21 mouse cellular contexts compared by ENCODE assay signal in genomic region chr1:64298950-64299349, GRCm38 (mm10).
DNase-seq lines count a peak whose midpoint lies in the region; ATAC-seq and TF ChIP-seq lines count a peak whose summit lies in the region.
"Had no signal": no experiment of that assay in that cellular context is flagged by ENCODE, and none has a peak within 500 bp of the region (broad histone marks: within the 10 kb centered on the region; RNA-seq: fewer than 3 reads in every experiment).

No protein-coding gene starts in this region.

- H3K9ac ChIP-seq in midbrain, embryonic 12.5 days (replicated peaks) = no peak overlapping the region
- H3K9ac ChIP-seq in forebrain, embryonic 15.5 days (replicated peaks) = no peak overlapping the region
- H3K9ac ChIP-seq: embryonic facial prominence, embryonic 13.5 days; forebrain, embryonic 12.5 days; forebrain, postnatal 0 days; hindbrain, embryonic 12.5 days had no signal

- peaks cover 22% of the 10 kb centered on the region; the same call in 1 of the 2 replicates for H3K4me1 ChIP-seq in midbrain, embryonic 12.5 days
- H3K4me1 ChIP-seq in midbrain, embryonic 10.5 days = peaks cover 39% of the 10 kb centered on the region
- H3K4me1 ChIP-seq in forebrain, embryonic 15.5 days = peaks cover 10% of the 10 kb centered on the region

- no peaks in the 10 kb centered on the region for H3K9me3 ChIP-seq in midbrain, embryonic 12.5 days
- H3K9me3 ChIP-seq in midbrain, embryonic 10.5 days (replicated peaks) = no peaks in the 10 kb centered on the region
- H3K9me3 ChIP-seq in forebrain, embryonic 15.5 days = no peaks in the 10 kb centered on the region
- H3K9me3 ChIP-seq: embryonic facial prominence, embryonic 13.5 days; forebrain, embryonic 12.5 days; heart, embryonic 10.5 days; hindbrain, embryonic 12.5 days had no signal

- no peak overlapping the region for H3K4me2 ChIP-seq in midbrain, embryonic 12.5 days (replicated peaks)
- H3K4me2 ChIP-seq in forebrain, embryonic 15.5 days (replicated peaks) = no peak overlapping the region
- H3K4me2 ChIP-seq: embryonic facial prominence, embryonic 13.5 days; forebrain, embryonic 12.5 days; hindbrain, embryonic 12.5 days had no signal

- H3K27ac ChIP-seq in midbrain, embryonic 12.5 days (replicated peaks) = no peak overlapping the region
- H3K27ac ChIP-seq in midbrain, embryonic 10.5 days (replicated peaks) = no peak overlapping the region
- no peak overlapping the region for H3K27ac ChIP-seq in forebrain, embryonic 15.5 days (replicated peaks)
- H3K27ac ChIP-seq: embryonic facial prominence, embryonic 13.5 days; forebrain, embryonic 12.5 days; heart, embryonic 10.5 days; hindbrain, embryonic 12.5 days had no signal

- 12% methylated on average over 2 of the region's 2 CpGs for WGBS in midbrain, embryonic 12.5 days
- 14% methylated on average over 2 of the region's 2 CpGs for whole genome bisulfite sequencing in midbrain, embryonic 10.5 days
- 25% methylated on average over 2 of the region's 2 CpGs for WGBS in forebrain, embryonic 15.5 days

- no peaks in the 10 kb centered on the region for H3K36me3 ChIP-seq in midbrain, embryonic 12.5 days
- no peaks in the 10 kb centered on the region for H3K36me3 ChIP-seq in midbrain, embryonic 10.5 days
- no peaks in the 10 kb centered on the region for H3K36me3 ChIP-seq in forebrain, embryonic 15.5 days
- H3K36me3 ChIP-seq: embryonic facial prominence, embryonic 13.5 days; forebrain, embryonic 12.5 days; heart, embryonic 10.5 days; hindbrain, embryonic 12.5 days had no signal

- no peak for DNase-seq in midbrain, embryonic 10.5 days (ENCODE audit: low spot score)
- DNase-seq in ES-CJ7 (ENCODE audit: low read depth, low spot score) = peak; percentile 18
- DNase-seq in brain, embryonic 14.5 days (ENCODE audit: low read depth) = peak; percentile 40
- DNase-seq in retina, postnatal 1 day = peak; percentile 65
- DNase-seq in adrenal gland, postnatal 14 days = no peak
- DNase-seq: adrenal gland, adult 8-10 months; cerebellum, adult 11-12 months; cerebellum, adult 9-10 months; cerebellum, postnatal 25 days; forebrain, postnatal 0 days; gastrocnemius, postnatal 14 days; heart, postnatal 10 days; heart, postnatal 4 days had no signal

- ATAC-seq in midbrain, embryonic 12.5 days (ENCODE audit: low FRiP score, low read depth) = peak; percentile 71
- no peak for ATAC-seq in forebrain, embryonic 15.5 days (replicated peaks)
- ATAC-seq: forebrain, postnatal 0 days; hindbrain, embryonic 16.5 days; inflammation-experienced regulatory T-cells, adult 6 months had no signal

- TF ChIP-seq POLR2A in brain, embryonic 14.5 days (IDR thresholded peaks at IDR 0.05; ENCODE audit: borderline replicate concordance, extremely low read depth, insufficient read depth, insufficient read length, poor library complexity, severe bottlenecking) = no peak

- H3K27me3 ChIP-seq in midbrain, embryonic 12.5 days = no peaks in the 10 kb centered on the region
- H3K27me3 ChIP-seq in midbrain, embryonic 10.5 days (ENCODE audit: low read depth, poor library complexity, severe bottlenecking) = no peaks in the 10 kb centered on the region
- H3K27me3 ChIP-seq in forebrain, embryonic 15.5 days = no peaks in the 10 kb centered on the region
- H3K27me3 ChIP-seq: embryonic facial prominence, embryonic 13.5 days; forebrain, embryonic 12.5 days; hindbrain, embryonic 12.5 days had no signal

- H3K4me3 ChIP-seq in midbrain, embryonic 12.5 days = no peak overlapping the region
- H3K4me3 ChIP-seq in midbrain, embryonic 10.5 days = no peak overlapping the region
- no peak overlapping the region for H3K4me3 ChIP-seq in forebrain, embryonic 15.5 days
- H3K4me3 ChIP-seq: embryonic facial prominence, embryonic 13.5 days; forebrain, embryonic 12.5 days; heart, embryonic 10.5 days; hindbrain, embryonic 12.5 days had no signal

- no peak for TF ChIP-seq CTCF in brain, embryonic 14.5 days (IDR thresholded peaks at IDR 0.05; ENCODE audit: borderline replicate concordance, extremely low read depth, insufficient read depth, insufficient read length)

Comparison
In these comparisons a context has a peak if more than half of its experiments do, and no peak if none do; other contexts are left out.
1. DNase-seq: peak in ES-CJ7 (single experiment), brain, embryonic 14.5 days (single experiment) and retina, postnatal 1 day (single experiment); none in midbrain, embryonic 10.5 days (single experiment) and adrenal gland, postnatal 14 days (single experiment).